Mouse (Mus musculus): ENCODE data around the gene Ikzf2.

- TF ChIP-seq CTCF (IDR thresholded peaks at IDR 0.05; ENCODE audit: control insufficient read depth, insufficient read depth, insufficient read length) (no peak), USF1 (IDR thresholded peaks at IDR 0.05; ENCODE audit: low read depth) (no peak)
These were observed 173.3 kb downstream of the Ikzf2 start for GRCm38 (mm10) chr1:69513595-69514250.

Data from C2C12 (cell line).